Mouse (Mus musculus): ENCODE results near the gene Parp11. TPM values are rescaled to one million over a fixed set of nuclear protein-coding genes. Genes with fewer than 3 reads are reported as not detected.

Gene Parp11
- polyA plus RNA-seq (2012; rRNA removed) = 3.6 and 4.0 TPM in 2 replicates

DNA sequence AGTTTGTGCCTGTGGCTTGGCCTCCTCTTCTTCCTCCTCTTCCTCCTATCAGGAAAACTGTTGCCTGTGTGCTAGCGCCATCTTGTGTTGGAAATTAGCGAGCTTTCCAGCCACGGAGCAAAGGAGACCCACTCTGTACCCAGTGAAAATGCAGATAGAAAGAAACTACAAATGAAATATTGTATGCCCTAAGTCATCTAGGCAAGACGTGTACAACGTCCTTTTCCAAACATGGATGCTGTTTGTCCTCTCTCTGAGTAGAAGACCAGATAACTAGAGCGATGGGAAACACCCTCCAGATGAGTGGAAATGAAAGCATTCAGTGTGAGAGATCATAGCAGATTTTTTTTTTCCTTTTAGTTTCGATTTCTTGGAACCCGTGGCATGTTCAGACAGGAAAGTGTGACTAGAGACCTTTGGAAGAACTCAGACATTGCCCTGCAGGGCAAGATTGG is at the start of gene Parp11:
TSS of gene Parp11 (plus strand) at position 405 of the 455 bp plus-strand sequence.

Other genes with a start within 250 kb of the Parp11 start
- 10.7 and 13.0 TPM in 2 replicates for gene Cracr2a, start 114.5 kb downstream of the Parp11 start, polyA plus RNA-seq (2012; rRNA removed)